Mouse (Mus musculus): Measurements from ENCODE around the gene Sarm1. TPM values are rescaled to one million over a fixed set of nuclear protein-coding genes. Genes with fewer than 3 reads are reported as not detected.
A peak's percentile ranks its signal among the peaks of the same experiment; 100 is the strongest.
"Not testable (repeated sequence)": the region's sequence is repeated elsewhere in the genome, so short reads cannot be mapped to it uniquely, and the experiment has no call there.

Gene Sarm1
- polyA plus RNA-seq (2015; fragmentation: Nextera tagmentation; extraction: Ambion mirVana), result 1.2 and 1.8 TPM in 2 replicates

DNA sequence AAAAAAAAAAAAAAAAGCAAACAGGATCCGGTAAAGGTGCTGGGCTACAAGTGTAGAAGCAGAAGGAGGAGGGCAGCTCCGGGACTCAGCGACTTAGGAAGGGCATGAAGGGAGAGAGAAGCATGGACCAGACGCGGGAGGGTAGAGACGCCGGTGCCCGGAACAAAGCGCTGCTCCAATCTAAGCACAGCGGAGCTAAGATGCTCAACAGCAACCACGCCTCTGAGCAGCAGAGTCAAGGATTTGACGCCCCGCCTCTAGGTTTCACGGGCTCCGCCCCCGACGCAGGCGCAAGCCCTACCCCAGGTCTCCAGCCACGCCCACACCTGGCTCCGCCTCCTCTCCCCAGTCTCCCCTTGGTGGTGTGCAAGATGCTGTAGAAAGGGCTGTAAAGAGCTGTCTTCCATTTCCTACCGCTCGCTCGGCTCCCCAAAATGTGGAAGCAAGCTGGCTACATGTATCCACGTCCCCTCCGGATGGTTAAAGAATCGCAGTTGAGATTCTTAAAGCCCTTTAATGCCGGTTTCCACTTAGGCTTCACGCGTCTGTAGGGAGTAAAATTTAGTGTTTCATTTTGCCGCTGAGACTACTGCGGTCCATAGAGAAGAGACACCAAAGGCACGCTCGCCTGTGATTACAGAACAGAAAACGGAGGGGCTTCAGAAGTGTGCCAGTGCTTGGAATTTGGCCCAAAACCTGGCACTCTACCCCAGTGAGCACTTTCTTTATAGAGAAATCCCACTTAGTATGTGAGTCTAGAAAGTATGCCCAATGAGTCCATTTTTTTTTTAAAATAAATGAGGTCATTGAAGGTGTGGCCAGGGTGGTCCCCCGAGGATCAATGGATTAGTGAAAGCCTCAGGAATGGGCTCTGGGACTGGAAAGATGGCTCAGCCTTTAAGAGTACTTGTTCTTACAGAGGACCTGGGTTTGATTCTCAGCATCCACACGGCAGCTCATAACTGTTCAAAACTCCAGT, at the start of gene Sarm1:
TSS of gene Sarm1 (minus strand) at position 211 of the 979 bp plus-strand sequence.
- WGBS, result 3% methylated on average over 36 of the region's 36 CpGs
- peak; percentile 95 for ATAC-seq (ENCODE audit: low FRiP score, low TSS enrichment)
- Histone ChIP-seq H3K27ac (ENCODE audit: low read length) (0 out of 2 replicates have a peak within 1 kb of the TSS, but pooled peaks have one; percentile 29), H3K9me3 (ENCODE audit: low read length) (no peaks in the 10 kb centered on the region), H3K4me1 (ENCODE audit: insufficient read depth, low read length) (peaks cover 17% of the 10 kb centered on the region), H3K9ac (replicated peaks; ENCODE audit: low read length) (peak within 1 kb of the TSS; percentile 56; the same call in 1 of the 2 replicates), H3K4me3 (ENCODE audit: low read length) (peak within 1 kb of the TSS; percentile 56), H3K4me2 (replicated peaks; ENCODE audit: low read depth, low read length) (peak within 1 kb of the TSS; percentile 95), H3K27me3 (ENCODE audit: insufficient read depth, low read length) (peaks cover 40% of the 10 kb centered on the region), H3K36me3 (ENCODE audit: insufficient read depth, low read length) (no peaks in the 10 kb centered on the region)

DNA sequence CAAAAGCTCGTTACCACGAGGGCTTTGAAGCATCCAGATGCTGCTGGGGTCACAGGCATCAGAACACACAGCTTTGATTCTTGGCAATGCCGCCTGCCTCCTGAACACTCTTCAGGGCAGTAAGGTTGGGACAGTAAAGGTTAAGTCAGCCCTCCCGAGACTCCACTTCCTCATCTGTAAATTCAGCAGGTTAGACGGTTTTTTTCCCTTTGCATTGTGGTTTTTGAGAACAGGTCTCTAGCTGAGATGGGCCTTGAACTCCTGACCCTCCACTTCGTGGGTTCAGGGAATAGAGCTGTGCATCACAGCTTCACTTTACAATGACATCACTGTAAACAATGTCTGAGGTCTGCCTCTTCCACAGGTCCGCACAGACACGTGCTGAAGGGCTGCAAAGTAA, 47.6 kb upstream of the Sarm1 start:
- no peak overlapping the region for H3K9ac ChIP-seq (replicated peaks; ENCODE audit: low read length)
- no peak overlapping the region for H3K4me2 ChIP-seq (replicated peaks; ENCODE audit: low read depth, low read length)
- WGBS, result 73% methylated on average over 8 of the region's 8 CpGs
- H3K27me3 ChIP-seq (ENCODE audit: insufficient read depth, low read length), result no peaks in the 10 kb centered on the region
- H3K9me3 ChIP-seq (ENCODE audit: low read length), result no peaks in the 10 kb centered on the region
- H3K36me3 ChIP-seq (ENCODE audit: insufficient read depth, low read length), result peaks cover 19% of the 10 kb centered on the region
- no peak overlapping the region for H3K4me3 ChIP-seq (ENCODE audit: low read length)
- H3K27ac ChIP-seq (ENCODE audit: low read length), result no peak overlapping the region
- no peak for ATAC-seq (ENCODE audit: low FRiP score, low TSS enrichment)
- peaks cover 13% of the 10 kb centered on the region for H3K4me1 ChIP-seq (ENCODE audit: insufficient read depth, low read length)

DNA sequence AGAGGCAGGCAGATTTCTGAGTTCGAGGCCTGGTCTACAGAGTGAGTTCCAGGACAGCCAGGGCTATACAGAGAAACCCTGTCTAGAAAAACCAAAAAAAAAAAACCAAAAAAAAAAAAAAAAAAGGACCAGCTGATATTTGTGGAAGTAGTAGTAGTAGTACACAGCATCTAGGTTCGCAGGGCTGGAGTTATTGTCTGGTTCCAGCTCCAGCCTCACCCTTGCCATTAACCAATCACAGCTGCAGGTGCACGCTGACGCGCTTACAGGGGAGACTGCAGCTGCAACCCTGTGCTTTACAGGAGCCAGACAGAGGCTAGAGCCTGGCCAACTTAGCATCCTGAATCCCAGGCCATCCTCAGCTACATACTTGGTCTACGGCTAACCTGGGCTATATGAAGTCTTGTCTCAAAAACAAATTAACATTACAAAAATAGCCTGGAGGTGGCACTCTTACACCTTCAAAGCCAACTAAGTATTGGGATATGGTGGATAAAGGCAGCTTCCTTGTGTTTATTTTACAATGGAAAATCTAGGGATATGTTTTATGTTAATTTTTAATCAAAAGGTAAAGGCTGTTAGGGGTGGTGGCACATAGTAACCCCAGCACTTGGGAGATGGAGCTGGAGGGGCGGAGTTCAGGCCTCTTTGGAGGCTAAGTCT, 47.0 kb upstream of the Sarm1 start:
- ATAC-seq (ENCODE audit: low FRiP score, low TSS enrichment), result no peak
- H3K36me3 ChIP-seq (ENCODE audit: insufficient read depth, low read length), result peaks cover 24% of the 10 kb centered on the region

DNA sequence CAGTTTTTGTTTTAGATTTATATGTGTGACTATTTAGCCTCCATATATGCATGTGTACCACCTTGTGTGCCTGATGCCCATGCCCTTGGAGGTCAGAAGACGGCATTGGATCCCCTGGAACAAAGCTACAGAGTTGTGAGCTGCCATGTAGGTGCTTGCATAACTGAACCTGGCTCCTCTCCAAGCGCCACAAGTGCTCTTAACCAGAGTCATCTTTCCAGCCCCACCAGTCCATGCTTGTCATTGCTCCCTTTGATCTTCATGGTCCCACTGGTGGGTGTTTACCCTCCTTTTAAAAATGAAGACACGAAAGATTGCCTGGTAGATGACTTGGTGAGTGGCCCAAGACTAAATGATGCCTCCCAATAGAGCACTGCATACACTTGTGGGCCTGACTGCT, 42.8 kb upstream of the Sarm1 start:
- Histone ChIP-seq H3K27ac (ENCODE audit: low read length) (no peak overlapping the region), H3K4me3 (ENCODE audit: low read length) (no peak overlapping the region), H3K36me3 (ENCODE audit: insufficient read depth, low read length) (peaks cover 25% of the 10 kb centered on the region), H3K4me1 (ENCODE audit: insufficient read depth, low read length) (peaks cover 11% of the 10 kb centered on the region), H3K9me3 (ENCODE audit: low read length) (no peaks in the 10 kb centered on the region), H3K4me2 (replicated peaks; ENCODE audit: low read depth, low read length) (no peak overlapping the region), H3K27me3 (ENCODE audit: insufficient read depth, low read length) (no peaks in the 10 kb centered on the region), H3K9ac (replicated peaks; ENCODE audit: low read length) (no peak overlapping the region)
- WGBS, result 94% methylated on average over 3 of the region's 3 CpGs
- ATAC-seq (ENCODE audit: low FRiP score, low TSS enrichment), result no peak

More for the DNA sequence above, 47.0 kb upstream of the Sarm1 start:
- Histone ChIP-seq H3K27ac (ENCODE audit: low read length) (no peak overlapping the region), H3K4me3 (ENCODE audit: low read length) (no peak overlapping the region), H3K9ac (replicated peaks; ENCODE audit: low read length) (no peak overlapping the region), H3K4me2 (replicated peaks; ENCODE audit: low read depth, low read length) (no peak overlapping the region), H3K9me3 (ENCODE audit: low read length) (no peaks in the 10 kb centered on the region), H3K4me1 (ENCODE audit: insufficient read depth, low read length) (peaks cover 10% of the 10 kb centered on the region), H3K27me3 (ENCODE audit: insufficient read depth, low read length) (no peaks in the 10 kb centered on the region)
- WGBS, result 94% methylated on average over 7 of the region's 7 CpGs

DNA sequence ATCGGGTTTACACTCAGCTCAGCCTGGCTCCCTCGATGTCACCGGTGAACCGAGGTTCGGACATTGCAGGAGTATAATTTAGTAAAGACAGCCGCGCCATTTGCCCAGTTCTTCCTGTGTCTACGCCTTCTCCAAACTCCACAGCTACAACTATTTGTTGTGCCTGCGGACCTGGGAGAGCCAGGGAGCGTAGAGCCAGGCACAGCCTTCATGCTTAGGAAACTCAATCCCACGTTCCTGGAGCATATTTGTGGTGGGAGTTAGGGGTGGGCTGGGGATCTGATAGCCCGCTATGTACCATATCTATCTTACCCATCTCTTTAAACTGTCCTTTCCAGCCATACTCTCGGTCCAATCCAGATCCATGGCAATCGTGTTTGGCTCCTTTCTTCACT, 39.1 kb upstream of the Sarm1 start:
- peak; percentile 5 for ATAC-seq (ENCODE audit: low FRiP score, low TSS enrichment)
- 2% methylated on average over 14 of the region's 14 CpGs for WGBS

DNA sequence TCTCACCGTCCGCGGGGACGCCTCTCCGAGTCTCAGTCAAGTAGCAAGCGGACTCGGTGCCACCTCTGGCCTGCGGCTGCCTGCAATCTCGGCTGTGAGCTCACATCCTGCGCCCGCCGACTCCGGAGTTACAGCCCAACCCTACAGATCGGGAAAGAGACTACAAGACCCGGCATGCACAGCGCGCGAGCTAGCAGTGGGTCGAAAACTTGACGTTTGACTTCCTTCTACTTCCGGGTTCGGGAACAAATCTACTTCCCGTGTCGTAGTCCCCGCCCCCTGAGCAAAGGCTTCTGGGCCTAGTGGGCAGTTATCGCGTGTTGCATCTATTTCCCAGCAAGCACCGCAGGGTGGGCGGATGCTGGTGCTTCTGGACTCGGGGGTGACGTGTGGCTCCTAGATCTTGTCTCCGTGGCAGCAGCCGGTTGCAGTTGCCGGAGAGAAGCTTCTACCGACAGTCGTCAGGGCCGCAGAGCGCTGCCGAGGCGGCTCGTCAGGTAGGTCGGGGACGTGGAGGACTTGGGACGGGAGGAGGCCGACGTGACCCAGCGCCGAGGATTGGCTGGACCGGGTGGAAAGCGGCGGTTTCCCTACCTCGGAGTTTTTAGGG, 38.6 kb upstream of the Sarm1 start, which contains the start of the genes Tnfaip1 and Ift20:
TSS of gene Tnfaip1 (minus strand) at position 253 of the 610 bp plus-strand sequence.
TSS of gene Ift20 (plus strand) at position 282 of the 610 bp plus-strand sequence.
- Histone ChIP-seq H3K27me3 (ENCODE audit: insufficient read depth, low read length) (no peaks in the 10 kb centered on the region), H3K27ac (ENCODE audit: low read length) (peak within 1 kb of the TSS; percentile 96), H3K4me1 (ENCODE audit: insufficient read depth, low read length) (peaks cover 20% of the 10 kb centered on the region), H3K4me3 (ENCODE audit: low read length) (peak within 1 kb of the TSS; percentile 87), H3K4me2 (replicated peaks; ENCODE audit: low read depth, low read length) (peak within 1 kb of the TSS; percentile 79), H3K9ac (replicated peaks; ENCODE audit: low read length) (peak within 1 kb of the TSS; percentile 88), H3K36me3 (ENCODE audit: insufficient read depth, low read length) (peaks cover 15% of the 10 kb centered on the region), H3K9me3 (ENCODE audit: low read length) (no peaks in the 10 kb centered on the region)
- ATAC-seq (ENCODE audit: low FRiP score, low TSS enrichment), result peak; percentile 98
- WGBS, result under 1% methylated on average over 52 of the region's 52 CpGs

More for the DNA sequence above, 39.1 kb upstream of the Sarm1 start:
- peaks cover 18% of the 10 kb centered on the region for H3K36me3 ChIP-seq (ENCODE audit: insufficient read depth, low read length)
- peak overlapping the region; percentile 87 for H3K4me3 ChIP-seq (ENCODE audit: low read length)
- peak overlapping the region; percentile 88 for H3K9ac ChIP-seq (replicated peaks; ENCODE audit: low read length)
- H3K27ac ChIP-seq (ENCODE audit: low read length), result peak overlapping the region; percentile 82
- H3K27me3 ChIP-seq (ENCODE audit: insufficient read depth, low read length), result no peaks in the 10 kb centered on the region
- H3K4me2 ChIP-seq (replicated peaks; ENCODE audit: low read depth, low read length), result peak overlapping the region; percentile 79
- H3K9me3 ChIP-seq (ENCODE audit: low read length), result no peaks in the 10 kb centered on the region
- H3K4me1 ChIP-seq (ENCODE audit: insufficient read depth, low read length), result peaks cover 18% of the 10 kb centered on the region

DNA sequence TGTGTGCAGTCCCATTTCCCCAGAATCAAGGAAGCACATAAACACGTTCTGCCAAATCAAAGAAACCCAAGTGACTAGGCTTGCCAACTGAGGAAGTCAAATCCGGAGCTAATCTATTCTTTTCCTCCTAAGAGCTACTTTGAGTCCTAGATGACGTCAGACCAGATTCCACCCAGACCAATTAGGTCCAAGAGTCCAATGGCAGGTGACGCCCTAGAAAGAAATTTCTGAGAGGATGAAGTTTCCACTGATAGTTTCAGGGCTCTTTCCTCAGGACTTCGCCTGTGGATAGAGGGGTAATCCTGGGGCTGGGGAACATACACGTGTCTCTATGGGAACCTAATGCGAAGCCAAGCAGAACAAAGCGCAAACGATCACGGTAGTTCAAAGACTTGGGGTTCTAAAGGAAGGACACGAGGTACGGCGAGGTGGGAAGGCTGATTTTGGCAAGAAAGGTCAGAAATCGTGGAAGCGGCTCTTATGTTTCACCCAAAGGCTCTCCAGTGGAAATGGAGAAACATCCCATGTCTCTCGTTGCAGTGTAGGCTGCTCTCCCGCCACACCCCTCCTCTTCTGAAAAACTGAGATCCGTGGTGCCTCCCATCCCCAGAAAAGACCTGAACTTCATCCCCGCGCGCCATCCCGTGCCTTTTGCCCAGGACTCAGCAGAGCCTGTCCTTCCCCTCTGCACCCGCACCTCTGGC, 38.0 kb upstream of the Sarm1 start:
- H3K9ac ChIP-seq (replicated peaks; ENCODE audit: low read length), result peak overlapping the region; percentile 84
- peaks cover 9% of the 10 kb centered on the region for H3K36me3 ChIP-seq (ENCODE audit: insufficient read depth, low read length)
- peak; percentile 7; the same call in 1 of the 2 replicates for ATAC-seq (ENCODE audit: low FRiP score, low TSS enrichment)
- no peaks in the 10 kb centered on the region for H3K27me3 ChIP-seq (ENCODE audit: insufficient read depth, low read length)
- H3K4me1 ChIP-seq (ENCODE audit: insufficient read depth, low read length), result peaks cover 27% of the 10 kb centered on the region
- H3K4me3 ChIP-seq (ENCODE audit: low read length), result peak overlapping the region; percentile 87
- H3K27ac ChIP-seq (ENCODE audit: low read length), result peak overlapping the region; percentile 96
- H3K4me2 ChIP-seq (replicated peaks; ENCODE audit: low read depth, low read length), result peak overlapping the region; percentile 76
- H3K9me3 ChIP-seq (ENCODE audit: low read length), result no peaks in the 10 kb centered on the region
- under 1% methylated on average over 23 of the region's 23 CpGs for WGBS

DNA sequence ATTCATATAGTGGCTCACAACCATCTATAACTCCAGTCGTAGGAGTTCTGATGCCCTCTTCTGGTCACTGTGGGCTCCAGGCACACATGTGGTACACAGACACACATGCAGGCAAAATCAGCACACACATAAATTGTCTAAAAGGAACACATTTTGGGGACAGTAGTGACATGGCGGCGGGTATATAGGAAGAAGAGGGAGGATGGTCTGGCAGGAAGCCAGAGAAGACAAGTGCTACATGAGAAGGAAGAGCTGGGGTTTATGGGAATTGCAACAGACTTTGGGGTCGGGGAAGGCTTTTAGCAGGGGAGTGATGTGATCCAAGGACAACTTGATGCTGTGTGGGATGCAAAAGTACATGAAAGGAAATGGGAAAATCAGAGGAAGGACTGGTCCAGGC, 37.0 kb upstream of the Sarm1 start:
- no peak overlapping the region for H3K27ac ChIP-seq (ENCODE audit: low read length)
- H3K36me3 ChIP-seq (ENCODE audit: insufficient read depth, low read length), result peaks cover 6% of the 10 kb centered on the region
- peak overlapping the region; percentile 84; the same call in 1 of the 2 replicates for H3K9ac ChIP-seq (replicated peaks; ENCODE audit: low read length)
- WGBS, result 82% methylated on average over 4 of the region's 4 CpGs
- H3K27me3 ChIP-seq (ENCODE audit: insufficient read depth, low read length), result no peaks in the 10 kb centered on the region
- H3K4me1 ChIP-seq (ENCODE audit: insufficient read depth, low read length), result peaks cover 34% of the 10 kb centered on the region
- no peaks in the 10 kb centered on the region for H3K9me3 ChIP-seq (ENCODE audit: low read length)
- peak overlapping the region; percentile 87 for H3K4me3 ChIP-seq (ENCODE audit: low read length)
- ATAC-seq (ENCODE audit: low FRiP score, low TSS enrichment), result no peak
- H3K4me2 ChIP-seq (replicated peaks; ENCODE audit: low read depth, low read length), result peak overlapping the region; percentile 76

DNA sequence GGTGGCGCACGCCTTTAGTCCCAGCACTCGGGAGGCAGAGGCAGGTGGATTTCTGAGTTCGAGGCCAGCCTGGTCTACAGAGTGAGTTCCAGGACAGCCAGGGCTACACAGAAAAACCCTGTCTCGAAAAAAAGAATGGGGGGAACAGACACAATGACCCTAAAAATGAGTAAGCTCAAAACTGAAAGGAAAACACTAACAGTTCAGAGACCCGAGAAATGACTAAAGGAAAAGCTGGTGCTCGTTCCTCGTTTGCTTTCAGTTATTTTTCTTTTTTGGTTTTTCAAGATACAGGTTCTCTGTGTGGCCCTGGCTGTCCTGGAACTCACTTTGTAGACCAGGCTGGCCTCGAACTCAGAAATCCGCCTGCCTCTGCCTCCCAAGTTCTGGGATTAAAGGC, 34.0 kb upstream of the Sarm1 start:
- WGBS, result 87% methylated on average over 10 of the region's 10 CpGs
- H3K27me3 ChIP-seq (ENCODE audit: insufficient read depth, low read length); H3K9me3 ChIP-seq (ENCODE audit: low read length); ATAC-seq (ENCODE audit: low FRiP score, low TSS enrichment); H3K4me2 ChIP-seq (replicated peaks; ENCODE audit: low read depth, low read length); H3K9ac ChIP-seq (replicated peaks; ENCODE audit: low read length); H3K4me3 ChIP-seq (ENCODE audit: low read length): not testable (repeated sequence)
- Histone ChIP-seq H3K4me1 (ENCODE audit: insufficient read depth, low read length) (peaks cover 29% of the 10 kb centered on the region), H3K36me3 (ENCODE audit: insufficient read depth, low read length) (peaks cover 30% of the 10 kb centered on the region), H3K27ac (ENCODE audit: low read length) (peak overlapping the region; percentile 80)
